Mouse (Mus musculus) skeletal muscle tissue, adult 2 months (tissue): ENCODE results near the gene Tulp2.
A peak's percentile ranks its signal among the peaks of the same experiment; 100 is the strongest.

Source experiments
- DNase-seq: peaks from one replicate; pipeline ENCODE4 v3.0.0-alpha.2; 2012; ENCODE audit warnings: low read depth, low spot score

The Tulp2 gene

GRCm38 (mm10) chr7:45553519-45553918 lies 71.8 kb downstream of the Tulp2 start:
- no peak for DNase-seq

DNA sequence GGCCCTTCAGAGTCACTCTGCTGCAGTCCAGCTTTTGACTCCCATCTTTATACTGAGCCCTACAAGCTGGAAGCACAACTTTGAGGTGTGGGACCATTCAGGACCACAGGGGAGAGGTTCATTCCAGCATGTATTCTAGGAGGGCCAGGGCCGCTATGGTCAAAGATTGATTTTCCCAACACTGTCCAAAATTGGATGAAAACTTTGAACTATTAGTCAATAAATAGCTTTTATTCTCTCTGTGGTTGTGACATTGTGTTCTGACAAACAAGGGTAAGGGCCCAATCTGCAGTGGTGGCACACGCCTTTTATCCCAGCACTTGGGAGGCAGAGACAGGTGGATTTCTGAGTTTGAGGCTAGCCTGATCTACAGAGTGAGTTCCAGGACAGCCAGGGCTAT lies 72.3 kb downstream of the Tulp2 start:
- DNase-seq: no peak

DNA sequence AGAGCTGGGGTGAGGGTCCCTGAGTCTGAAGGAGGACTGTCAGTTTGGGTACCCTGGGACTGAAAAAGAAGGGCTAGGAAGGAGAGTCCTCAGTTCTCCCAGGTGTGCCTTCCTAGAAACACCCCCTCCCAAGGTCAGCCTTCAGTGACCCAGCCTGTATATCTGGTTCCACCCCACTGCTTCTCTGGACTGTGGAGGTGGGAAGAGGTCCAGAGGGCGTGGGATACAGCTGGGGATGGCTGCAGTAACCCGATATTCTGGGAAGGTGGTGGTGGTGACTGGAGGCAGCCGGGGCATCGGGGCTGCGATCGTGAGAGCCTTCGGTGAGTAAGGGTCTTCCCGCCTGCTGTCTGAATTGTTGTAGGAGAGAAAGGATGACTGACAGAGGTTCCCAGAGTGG lies 73.1 kb downstream of the Tulp2 start, which contains the start of gene Hsd17b14:
Hsd17b14 (plus strand) TSS at position 150 of the 400 bp plus-strand sequence.
- no peak for DNase-seq

DNA sequence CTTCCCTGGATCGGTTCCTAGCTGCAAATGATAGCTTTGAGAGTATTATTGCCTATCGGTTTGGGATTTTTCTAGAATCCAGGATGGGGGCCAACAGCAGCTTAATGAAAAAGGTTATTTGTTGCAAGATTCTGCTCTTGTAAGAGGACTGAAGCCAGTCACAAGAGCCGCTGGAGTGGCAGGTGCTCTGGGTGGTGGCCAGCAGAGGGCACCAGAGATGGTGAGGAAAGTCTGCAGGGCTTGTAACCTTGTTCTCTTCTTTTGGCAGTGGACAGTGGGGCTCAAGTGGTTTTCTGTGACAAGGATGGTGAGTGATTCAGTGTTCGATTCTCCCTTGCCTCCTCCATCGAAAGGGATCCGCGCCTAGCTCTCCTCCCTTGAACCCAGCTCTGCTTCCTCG lies 74.1 kb downstream of the Tulp2 start:
- DNase-seq: peak; percentile 79

DNA sequence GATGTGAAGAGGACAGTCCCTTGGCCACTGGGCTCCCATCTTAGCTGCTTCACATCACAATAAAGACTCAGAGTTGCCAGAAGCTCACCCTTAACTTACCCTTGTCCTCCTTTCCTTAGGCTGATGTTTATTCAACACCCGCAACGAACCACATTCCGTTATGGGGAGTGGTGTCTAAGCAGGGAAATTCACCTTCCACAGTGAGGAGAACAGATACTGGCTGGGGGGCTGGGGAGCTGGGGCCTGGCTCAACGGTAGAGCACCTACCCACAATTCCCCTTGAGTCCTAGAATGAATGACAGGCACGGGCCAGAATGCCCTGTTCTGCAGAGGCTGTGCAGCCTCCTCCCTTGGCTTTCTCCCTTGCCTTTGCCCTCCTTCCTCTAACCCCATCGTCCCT lies 77.2 kb downstream of the Tulp2 start:
- DNase-seq: no peak

- no peak for DNase-seq
Measured at GRCm38 (mm10) chr7:45560241-45560640, 78.6 kb downstream of the Tulp2 start.

GRCm38 (mm10) chr7:45560843-45561623 lies 79.4 kb downstream of the Tulp2 start:
- peak; percentile 73 for DNase-seq

DNA sequence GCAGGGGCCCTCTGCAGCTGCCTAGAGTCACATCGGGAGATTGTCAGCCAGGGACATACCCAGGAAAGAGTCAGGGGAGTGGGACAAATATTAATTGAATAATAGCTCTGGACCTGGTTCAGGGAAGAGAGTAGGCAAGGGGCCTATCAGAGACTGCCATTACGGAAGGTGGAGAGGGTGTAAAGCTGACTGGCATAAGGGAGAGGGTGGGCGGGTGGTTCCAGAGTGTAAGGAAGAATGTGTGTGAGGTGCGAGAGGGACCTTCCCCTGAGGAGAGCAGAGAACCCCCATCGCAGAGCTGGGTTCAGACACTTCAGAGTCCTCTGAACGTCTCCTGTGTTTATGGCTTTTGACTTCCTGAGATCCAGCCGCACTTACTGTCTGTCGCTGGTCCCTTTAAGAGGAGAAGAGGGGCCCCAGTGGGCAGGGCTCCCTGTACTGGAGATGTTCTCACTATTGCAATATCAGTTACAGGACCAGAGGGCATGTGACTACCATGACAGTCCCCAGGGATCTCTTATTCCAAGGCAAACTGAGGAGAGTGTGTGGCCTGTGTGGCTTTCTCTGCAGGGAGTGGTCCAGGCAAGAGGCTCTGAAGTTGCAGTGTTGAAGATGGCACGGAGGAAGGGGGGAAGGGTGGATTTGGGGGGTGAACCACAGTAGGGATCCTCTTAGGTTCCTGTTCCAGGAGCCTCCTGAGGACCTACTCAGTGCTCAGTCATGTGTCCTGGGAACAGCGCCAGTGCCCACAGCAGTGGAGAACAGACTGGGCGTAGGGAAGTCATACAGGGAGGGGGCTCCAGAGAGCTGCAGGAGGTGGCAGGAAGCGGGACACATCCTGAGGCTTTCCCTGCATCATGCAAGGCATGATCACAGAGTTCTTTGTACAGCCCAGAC lies 80.2 kb downstream of the Tulp2 start:
- DNase-seq: peak; percentile 82

DNA sequence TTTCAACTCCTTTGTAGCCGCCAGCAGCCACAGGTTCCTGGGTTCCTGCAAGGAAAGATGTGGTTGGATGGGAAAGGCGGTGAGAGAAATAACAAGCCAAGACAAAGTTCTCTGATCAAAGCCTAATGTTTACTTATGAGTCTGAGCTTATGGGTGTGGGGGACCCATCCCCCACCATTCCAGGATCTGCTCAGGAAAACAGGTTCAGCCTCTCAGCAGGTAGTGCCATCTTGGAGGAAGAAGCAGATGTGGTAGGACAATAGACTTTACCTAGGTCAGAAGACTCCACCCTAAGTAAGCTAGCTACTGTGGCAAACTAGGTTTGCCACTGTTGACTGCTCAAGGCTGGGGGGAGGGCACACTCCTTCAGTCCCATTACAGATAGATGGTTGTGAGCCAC lies 83.1 kb downstream of the Tulp2 start:
- no peak for DNase-seq

- DNase-seq: peak; percentile 58
Measured at GRCm38 (mm10) chr7:45565446-45565845, 83.8 kb downstream of the Tulp2 start.

GRCm38 (mm10) chr7:45567112-45567779 lies 85.6 kb downstream of the Tulp2 start:
- no peak for DNase-seq

DNA sequence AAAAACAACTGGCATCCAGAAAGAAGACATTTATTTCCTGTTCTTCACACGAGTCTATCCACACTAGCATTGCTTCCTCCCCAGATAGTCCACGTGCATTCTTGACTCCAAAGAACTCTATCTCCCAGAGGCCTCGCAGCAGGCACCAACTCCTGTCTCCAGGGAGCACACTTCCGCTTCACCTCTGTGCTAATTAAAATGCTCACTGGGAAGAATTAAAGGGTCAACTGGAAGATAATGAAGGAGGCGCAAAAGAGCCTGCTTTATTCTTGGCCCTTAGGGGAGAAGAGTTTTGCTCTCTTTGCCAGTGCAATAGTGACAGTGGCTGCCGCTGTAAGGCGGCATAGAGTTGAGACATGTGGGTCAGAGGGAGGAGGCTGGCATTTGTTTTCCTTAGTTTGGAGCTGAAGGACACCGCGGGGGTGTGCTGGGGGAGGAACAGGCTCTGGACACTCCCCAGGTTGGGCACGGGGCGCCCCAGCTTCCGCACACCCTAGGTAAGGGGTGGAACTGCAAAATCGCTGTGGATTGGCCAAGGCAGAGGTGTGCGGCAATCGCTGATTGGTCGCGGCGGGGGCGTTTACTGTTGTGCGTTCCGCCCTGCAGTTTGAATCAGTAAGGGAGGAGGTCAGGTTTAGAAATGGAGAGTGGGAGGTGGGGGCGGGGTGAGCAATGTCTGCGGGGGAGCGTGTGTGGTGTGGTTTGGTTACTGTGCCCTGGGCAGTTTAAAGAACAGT lies 86.3 kb downstream of the Tulp2 start:
- peak; percentile 96 for DNase-seq

DNA sequence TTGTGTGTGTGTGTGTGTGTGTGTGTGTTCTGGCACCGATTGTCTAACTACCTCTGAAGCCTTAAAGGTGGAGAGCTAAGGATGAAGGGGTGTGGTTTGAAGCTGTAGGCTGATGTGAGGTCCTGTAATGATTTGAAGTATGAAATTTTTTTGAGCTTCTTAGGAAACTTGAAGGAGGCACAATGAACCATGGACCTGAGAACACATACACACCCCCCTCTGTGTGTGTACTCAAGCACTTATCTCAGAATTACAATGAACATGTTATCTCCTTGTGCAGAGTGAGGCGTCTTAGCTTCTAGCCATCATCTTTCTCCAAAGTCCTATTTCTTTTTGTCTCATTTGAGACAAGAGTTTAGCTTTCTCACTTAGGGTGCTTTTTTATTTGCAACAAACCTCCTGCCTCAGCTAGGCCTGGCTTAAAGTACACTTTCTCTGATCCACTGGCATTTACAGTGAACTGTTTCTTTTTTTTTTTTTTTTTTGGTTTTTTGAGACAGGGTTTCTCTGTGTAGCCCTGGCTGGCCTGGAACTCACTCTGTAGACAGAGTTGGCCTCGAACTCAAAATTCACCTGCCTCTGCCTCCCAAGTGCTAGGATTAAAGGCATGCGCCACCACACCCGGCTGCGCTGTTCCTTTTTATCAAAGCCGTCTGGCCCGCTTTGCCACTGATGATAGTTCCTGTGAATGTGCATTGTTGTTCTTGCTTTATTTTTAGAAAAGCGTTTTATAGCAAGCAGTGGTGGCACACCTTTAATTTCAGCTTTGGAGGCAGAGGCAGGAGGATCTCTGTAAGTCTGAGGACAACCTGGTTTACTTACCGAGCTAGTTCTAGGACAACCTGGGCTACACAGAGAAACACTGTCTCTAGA lies 87.2 kb downstream of the Tulp2 start:
- DNase-seq: no peak

DNA sequence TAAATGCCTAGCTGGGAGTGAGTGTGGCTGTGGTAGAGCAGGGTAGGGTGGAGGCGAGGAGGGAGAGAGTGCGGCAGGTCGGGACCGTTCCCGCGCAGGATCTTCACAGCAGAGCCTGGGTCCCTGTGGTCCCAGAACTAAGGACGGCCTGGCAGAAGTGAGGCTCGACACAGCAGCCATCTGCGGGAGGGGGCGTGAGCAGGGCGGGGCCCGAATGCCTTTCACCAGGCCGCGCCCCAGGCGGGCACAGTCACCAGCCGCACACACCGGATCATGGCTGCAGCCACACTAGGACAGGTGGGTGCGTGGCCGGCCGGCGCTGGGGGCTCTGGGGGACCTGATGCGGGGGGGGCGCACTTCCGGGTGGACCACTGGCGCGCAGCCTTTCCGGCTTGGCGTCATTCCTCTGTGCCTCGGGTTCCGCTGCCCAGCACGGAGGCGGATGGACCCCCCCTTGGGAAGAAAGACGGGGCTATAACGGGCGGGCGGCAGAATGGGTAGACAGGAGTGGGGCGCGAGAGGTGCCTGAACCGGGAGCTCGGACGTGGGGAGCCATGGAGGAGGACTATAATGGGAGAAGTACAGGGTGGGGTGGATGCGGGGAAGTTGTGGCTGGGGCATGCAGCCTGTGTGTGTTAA lies 88.5 kb downstream of the Tulp2 start, which contains the start of gene Bcat2:
Bcat2 (plus strand) TSS at position 51 of the 639 bp plus-strand sequence.
- peak; percentile 75 for DNase-seq

- no peak for DNase-seq
Measured at GRCm38 (mm10) chr7:45571966-45572365, 90.3 kb downstream of the Tulp2 start.
